Mouse (Mus musculus) fibroblast of lung, adult 2 months (primary cell): ENCODE measurements around the gene Fkbp7.
"Not testable (repeated sequence)": the region's sequence is repeated elsewhere in the genome, so short reads cannot be mapped to it uniquely, and the experiment has no call there.

Source experiments
- DNase-seq: peaks from one replicate; pipeline ENCODE4 v3.0.0-alpha.2; 2011; ENCODE audit warnings: low read depth

Fkbp7 gene

GRCm38 (mm10) chr2:76665531-76665930 is 7.4 kb downstream of the Fkbp7 start:
- no peak for DNase-seq

GRCm38 (mm10) chr2:76659419-76659818 is 13.5 kb downstream of the Fkbp7 start:
- no peak for DNase-seq

- no peak for DNase-seq
Measured at GRCm38 (mm10) chr2:76658551-76658950, 14.4 kb downstream of the Fkbp7 start.

- no peak for DNase-seq
Measured at GRCm38 (mm10) chr2:76655982-76656381, 16.9 kb downstream of the Fkbp7 start.

- no peak for DNase-seq
Measured at GRCm38 (mm10) chr2:76655444-76655843, 17.5 kb downstream of the Fkbp7 start.

GRCm38 (mm10) chr2:76654646-76655045 is 18.3 kb downstream of the Fkbp7 start:
- no peak for DNase-seq

GRCm38 (mm10) chr2:76653070-76653469 is 19.8 kb downstream of the Fkbp7 start:
- no peak for DNase-seq

- DNase-seq, result no peak
Measured at GRCm38 (mm10) chr2:76648666-76649141, 24.2 kb downstream of the Fkbp7 start.

- peak; percentile 98 for DNase-seq
Measured at GRCm38 (mm10) chr2:76647883-76648570, 24.9 kb downstream of the Fkbp7 start, which contains the start of the genes Prkra and Pjvk. Prkra (minus strand) TSS chr2:76648015. Pjvk (plus strand) TSS chr2:76648476.

- no peak for DNase-seq
Measured at GRCm38 (mm10) chr2:76647441-76647869, 25.5 kb downstream of the Fkbp7 start.

- no peak for DNase-seq
Measured at GRCm38 (mm10) chr2:76643801-76644200, 29.1 kb downstream of the Fkbp7 start.

GRCm38 (mm10) chr2:76639637-76640036 is 33.3 kb downstream of the Fkbp7 start:
- DNase-seq, result no peak

- DNase-seq, result no peak
Measured at GRCm38 (mm10) chr2:76631600-76631999, 41.3 kb downstream of the Fkbp7 start.

- no peak for DNase-seq
Measured at GRCm38 (mm10) chr2:76630293-76630692, 42.6 kb downstream of the Fkbp7 start.

GRCm38 (mm10) chr2:76622316-76622715 is 50.6 kb downstream of the Fkbp7 start:
- DNase-seq, result not testable (repeated sequence)

GRCm38 (mm10) chr2:76621724-76622123 is 51.2 kb downstream of the Fkbp7 start:
- DNase-seq, result no peak

- DNase-seq, result no peak
Measured at GRCm38 (mm10) chr2:76620188-76620587, 52.7 kb downstream of the Fkbp7 start.

- peak; percentile 18 for DNase-seq
Measured at GRCm38 (mm10) chr2:76618078-76618477, 54.8 kb downstream of the Fkbp7 start.
